Mouse (Mus musculus) spleen, postnatal 0 days (tissue): ENCODE data around the gene 1700123O20Rik. TPM values are rescaled to one million over a fixed set of nuclear protein-coding genes. Genes with fewer than 3 reads are reported as not detected.

Source experiments
- polyA plus RNA-seq: library from polyadenylated mRNA; unstranded; fragments of >200 nt; fragmentation: Nextera tagmentation; extraction: Ambion mirVana; gene quantifications from 2 replicates; pipeline ENCODE4 v1.2.1, GENCODE M21; 2015

Gene 1700123O20Rik
- polyA plus RNA-seq, result 46.7 and 53.4 TPM in 2 replicates

DNA sequence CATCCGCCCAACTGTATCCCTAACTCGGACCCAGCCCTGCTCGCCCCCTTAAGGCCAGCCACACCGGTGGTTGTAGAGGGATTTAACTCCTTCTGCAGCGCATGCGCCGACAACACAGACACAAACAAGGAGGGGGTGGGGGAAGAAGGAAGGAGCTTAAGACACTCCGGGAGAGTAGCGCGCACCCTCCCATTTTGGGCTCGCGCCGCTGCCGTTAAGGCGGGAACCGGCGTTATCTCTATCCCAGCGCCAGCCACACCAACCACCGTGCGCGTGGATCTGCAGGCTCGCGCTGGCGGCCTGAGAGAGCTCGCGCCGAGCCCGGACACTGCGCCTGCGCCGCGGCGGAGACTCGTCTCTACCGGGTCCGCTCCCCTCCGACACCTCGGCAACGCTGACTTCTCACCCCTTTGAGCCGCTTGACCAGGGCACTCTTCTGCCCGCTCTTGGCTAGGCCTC is at the start of gene 1700123O20Rik:
Gene 1700123O20Rik (plus strand): TSS at position 154 of the 459 bp plus-strand sequence.

GRCm38 (mm10) chr14:54640946-54641304 is 45.1 kb upstream of the 1700123O20Rik start, which contains the start of gene Gm17606:
Gm17606 (plus strand) TSS chr14:54640952.

GRCm38 (mm10) chr14:54641305-54641969 is 44.6 kb upstream of the 1700123O20Rik start, which contains the start of gene Cdh24:
Cdh24 (minus strand) TSS chr14:54641364.

GRCm38 (mm10) chr14:54686522-54687143 is 617 bp downstream of the 1700123O20Rik start, which contains the start of gene Acin1:
Acin1 (minus strand) TSS chr14:54686931.

DNA sequence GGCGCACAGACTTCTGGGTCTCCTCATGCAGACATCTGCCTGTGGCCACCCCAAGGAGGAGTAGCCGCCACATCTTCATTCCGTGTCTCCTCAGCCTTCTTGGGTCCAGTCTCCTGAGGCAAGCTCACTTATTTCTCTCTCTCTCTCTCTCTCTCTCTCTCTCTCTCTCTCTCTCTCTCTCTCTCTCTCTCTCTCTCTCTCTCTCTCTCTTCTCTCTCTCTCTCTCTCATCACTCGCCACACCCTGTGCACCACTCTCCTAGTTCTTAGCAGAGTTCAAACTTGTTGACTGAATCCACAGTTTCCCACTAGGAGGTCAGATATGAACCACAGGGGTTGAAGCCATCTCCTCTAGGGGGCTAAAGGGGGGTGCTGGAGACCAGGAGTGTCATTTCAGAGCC is 12.7 kb downstream of the 1700123O20Rik start, which contains the start of gene Gm29776:
Gene Gm29776 (minus strand): TSS at position 101 of the 400 bp plus-strand sequence.

DNA sequence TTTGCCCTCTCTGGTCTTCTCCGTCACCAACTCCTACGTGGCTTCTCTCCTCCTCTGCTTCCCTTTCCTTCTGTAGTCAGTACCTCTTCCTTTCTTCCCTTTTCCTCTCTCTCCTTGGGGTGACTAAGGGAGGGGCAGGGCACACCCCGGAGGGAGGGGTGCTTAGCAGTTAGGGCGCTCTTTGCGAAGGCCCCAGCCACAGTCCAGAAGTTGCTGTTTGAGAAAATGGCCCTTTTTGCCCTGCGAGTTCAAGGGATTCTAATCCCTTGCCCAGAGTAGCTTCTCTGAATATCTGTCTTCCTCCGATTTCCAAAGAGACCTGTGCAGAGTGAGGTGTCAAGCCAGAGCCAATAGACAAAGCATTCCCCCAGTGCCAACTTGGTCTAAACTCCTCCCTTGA is 26.1 kb downstream of the 1700123O20Rik start, which contains the start of gene Cebpe:
Gene Cebpe (minus strand): TSS at position 101 of the 400 bp plus-strand sequence.

Other genes starting within 250 kb of the 1700123O20Rik start
- 32.4 and 43.0 TPM in 2 replicates for gene Lrp10, start 222.1 kb upstream of the 1700123O20Rik start, polyA plus RNA-seq
- 0.58 and 0.61 TPM in 2 replicates for gene Rem2, start 210.1 kb upstream of the 1700123O20Rik start, polyA plus RNA-seq
- 33.7 and 35.1 TPM in 2 replicates for gene Prmt5, start 168.7 kb upstream of the 1700123O20Rik start, polyA plus RNA-seq
- 81.4 and 85.9 TPM in 2 replicates for gene Haus4, start 131.6 kb upstream of the 1700123O20Rik start, polyA plus RNA-seq
- 4.4 and 5.9 TPM in 2 replicates for gene Ajuba, start 108.7 kb upstream of the 1700123O20Rik start, polyA plus RNA-seq
- gene 4931414P19Rik, start 80.2 kb upstream of the 1700123O20Rik start, polyA plus RNA-seq, result 2.0 and 3.0 TPM in 2 replicates
- gene Psmb5, start 68.2 kb upstream of the 1700123O20Rik start, polyA plus RNA-seq, result 209 and 218 TPM in 2 replicates
- not detected in 2 replicates for gene Psmb11, start 64.8 kb upstream of the 1700123O20Rik start, polyA plus RNA-seq
- gene Gm17606, start 45.3 kb upstream of the 1700123O20Rik start, polyA plus RNA-seq, result not detected in 2 replicates
- gene Cdh24, start 44.9 kb upstream of the 1700123O20Rik start, polyA plus RNA-seq, result 0.53 and 0.63 TPM in 2 replicates
- gene Acin1, start 715 bp downstream of the 1700123O20Rik start, polyA plus RNA-seq, result 81.1 and 96.0 TPM in 2 replicates
- 0.16 and 0.28 TPM in 2 replicates for gene Gm29776, start 12.6 kb downstream of the 1700123O20Rik start, polyA plus RNA-seq
- gene Cebpe, start 26.0 kb downstream of the 1700123O20Rik start, polyA plus RNA-seq, result 18.5 and 28.5 TPM in 2 replicates
- 2.0 and 3.4 TPM in 2 replicates for gene Slc7a8, start 95.7 kb downstream of the 1700123O20Rik start, polyA plus RNA-seq
- gene Rnf212b, start 127.9 kb downstream of the 1700123O20Rik start, polyA plus RNA-seq, result not detected in 2 replicates
- 2.9 and 3.5 TPM in 2 replicates for gene Homez, start 184.7 kb downstream of the 1700123O20Rik start, polyA plus RNA-seq
- 0.94 and 1.9 TPM in 2 replicates for gene Ppp1r3e, start 191.3 kb downstream of the 1700123O20Rik start, polyA plus RNA-seq
- gene Bcl2l2, start 197.2 kb downstream of the 1700123O20Rik start, polyA plus RNA-seq, result 2.2 and 2.8 TPM in 2 replicates
- 0.29 and 0.44 TPM in 2 replicates for gene Gm20521, start 197.2 kb downstream of the 1700123O20Rik start, polyA plus RNA-seq
- 85.3 and 86.5 TPM in 2 replicates for gene Pabpn1, start 206.3 kb downstream of the 1700123O20Rik start, polyA plus RNA-seq
- 5.2 and 7.2 TPM in 2 replicates for gene Slc22a17, start 226.9 kb downstream of the 1700123O20Rik start, polyA plus RNA-seq
- 3.3 and 6.1 TPM in 2 replicates for gene Efs, start 239.9 kb downstream of the 1700123O20Rik start, polyA plus RNA-seq
- gene Il25, start 246.5 kb downstream of the 1700123O20Rik start, polyA plus RNA-seq, result not detected in 2 replicates